Mouse (Mus musculus): ENCODE results near the gene C8g. TPM values are rescaled to one million over a fixed set of nuclear protein-coding genes. Genes with fewer than 3 reads are reported as not detected.

Gene C8g
- polyA plus RNA-seq (2017; shearing (Covaris generic)) = 10.0 TPM

GRCm38 (mm10) chr2:25501593-25502486 lies at the start of gene C8g:
C8g (minus strand) TSS chr2:25501719.

DNA sequence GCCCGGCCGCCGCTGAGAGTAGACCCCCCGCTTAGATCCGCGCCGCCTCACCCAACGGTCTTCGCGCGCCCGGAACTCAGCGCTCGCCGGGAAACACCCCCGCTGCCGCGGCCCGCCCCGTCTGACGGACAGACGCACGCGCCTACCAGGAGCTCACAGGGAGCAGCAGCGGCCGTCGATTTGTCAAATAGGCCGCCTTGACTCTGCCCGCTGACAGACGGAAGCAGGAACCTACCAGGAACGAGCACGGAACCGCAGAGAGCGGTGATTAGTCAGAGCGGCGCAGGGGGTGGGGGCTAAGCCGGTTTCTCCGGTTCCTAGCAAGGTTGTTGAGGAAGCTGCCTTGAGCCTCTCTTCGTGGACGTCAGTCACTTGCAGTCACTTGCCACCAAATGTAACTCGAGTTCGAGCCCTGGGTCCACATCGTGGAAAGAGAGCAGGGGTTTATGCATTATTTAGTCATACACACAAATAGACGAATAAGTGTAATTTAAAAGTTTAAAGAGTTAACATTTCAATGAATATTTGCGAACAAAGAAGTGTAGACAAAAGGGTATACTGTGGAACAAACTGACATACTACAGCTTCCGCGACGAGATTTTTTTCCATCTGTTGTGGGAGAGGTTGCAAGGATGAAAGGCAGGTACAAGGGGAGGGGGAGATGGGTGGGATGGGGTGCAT lies 45.4 kb upstream of the C8g start, which contains the start of gene Traf2:
TSS of gene Traf2 (minus strand) at position 130 of the 681 bp plus-strand sequence.

DNA sequence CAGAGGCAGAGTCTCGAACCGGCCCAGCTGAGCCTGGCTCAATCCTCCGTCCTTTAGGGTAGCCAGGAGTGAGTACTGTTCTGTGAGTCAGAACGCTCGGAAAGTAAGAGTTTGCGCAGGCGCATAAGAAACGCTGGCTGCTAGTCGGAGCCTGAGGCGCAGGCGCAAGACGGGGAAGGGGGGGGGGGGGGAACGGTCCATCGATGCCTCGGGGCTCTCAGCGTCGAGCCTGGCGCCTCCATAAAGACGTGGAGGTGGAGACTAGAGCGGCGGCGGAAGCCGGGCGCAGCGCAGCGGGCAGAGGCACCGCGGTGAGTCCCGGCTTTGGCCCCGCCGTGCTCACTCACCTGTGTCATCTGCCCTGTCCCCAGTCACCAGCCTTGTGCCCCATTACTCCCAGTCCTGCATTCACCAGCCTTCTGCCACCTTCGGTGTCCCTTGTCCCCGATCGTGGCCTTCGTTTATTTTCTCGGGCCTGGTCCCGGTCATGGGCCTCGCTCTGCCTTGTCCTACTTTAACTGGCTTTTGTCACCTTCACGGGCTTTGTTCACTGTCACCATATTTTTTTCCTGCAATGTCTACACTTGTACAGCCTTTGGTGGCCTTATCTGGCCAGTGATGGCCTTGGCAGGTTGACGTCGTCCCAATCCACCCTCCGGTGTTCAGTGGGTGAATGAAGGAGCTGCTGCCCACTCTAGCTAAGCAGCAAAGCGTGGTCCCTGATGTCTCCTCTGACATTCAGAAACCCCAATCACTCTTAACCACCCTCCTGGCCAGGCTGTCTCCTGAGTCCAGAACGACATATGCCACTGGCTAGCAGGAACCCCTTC lies 728 bp downstream of the C8g start, which contains the start of gene Fbxw5:
TSS of gene Fbxw5 (plus strand) at position 175 of the 830 bp plus-strand sequence.

DNA sequence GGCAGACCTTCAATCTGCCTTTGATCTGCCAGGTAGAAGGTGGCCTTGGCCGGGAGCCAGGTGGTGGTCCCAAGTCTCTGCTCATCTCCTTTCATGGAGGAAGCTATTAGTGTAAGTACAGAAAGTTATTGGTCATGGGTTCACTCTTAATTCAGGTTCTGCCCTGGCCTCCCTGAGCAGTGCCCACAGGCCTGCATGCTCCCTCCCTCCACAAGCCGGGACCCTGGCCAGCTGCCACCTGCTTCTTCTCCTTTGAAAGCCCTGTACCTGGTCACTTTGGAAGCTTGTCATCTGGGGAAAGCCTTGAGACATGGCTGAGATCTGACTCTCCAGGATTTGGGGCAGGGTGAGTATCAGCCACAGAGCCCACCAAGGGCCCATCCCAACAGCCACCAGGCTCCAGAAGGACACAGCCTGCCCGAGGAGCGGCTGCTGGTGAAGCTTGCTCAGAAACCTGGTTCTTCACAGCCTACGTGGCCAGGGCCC lies 8.0 kb downstream of the C8g start, which contains the start of gene Lcn12:
TSS of gene Lcn12 (minus strand) at position 436 of the 486 bp plus-strand sequence.

DNA sequence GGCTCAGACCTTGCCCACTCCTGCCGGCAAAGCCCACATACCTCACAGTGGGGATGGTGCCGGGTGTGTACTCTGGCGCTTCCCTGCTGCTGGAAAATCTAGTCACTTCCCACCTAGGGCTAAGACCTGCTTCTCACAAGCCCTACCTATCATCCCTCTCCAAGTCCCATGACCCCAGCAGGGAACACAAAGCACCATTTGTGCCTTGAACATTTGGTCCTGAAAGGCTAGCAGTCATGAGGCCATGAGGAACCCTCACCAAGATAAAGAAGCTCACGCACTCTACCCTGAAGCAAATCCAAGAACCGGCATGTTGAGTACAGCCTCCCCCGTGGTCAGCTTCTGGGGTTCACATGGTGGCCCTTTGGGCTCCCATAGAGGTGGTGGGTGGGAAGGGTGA lies 31.6 kb downstream of the C8g start, which contains the start of gene Ptgds:
TSS of gene Ptgds (minus strand) at position 78 of the 400 bp plus-strand sequence.

DNA sequence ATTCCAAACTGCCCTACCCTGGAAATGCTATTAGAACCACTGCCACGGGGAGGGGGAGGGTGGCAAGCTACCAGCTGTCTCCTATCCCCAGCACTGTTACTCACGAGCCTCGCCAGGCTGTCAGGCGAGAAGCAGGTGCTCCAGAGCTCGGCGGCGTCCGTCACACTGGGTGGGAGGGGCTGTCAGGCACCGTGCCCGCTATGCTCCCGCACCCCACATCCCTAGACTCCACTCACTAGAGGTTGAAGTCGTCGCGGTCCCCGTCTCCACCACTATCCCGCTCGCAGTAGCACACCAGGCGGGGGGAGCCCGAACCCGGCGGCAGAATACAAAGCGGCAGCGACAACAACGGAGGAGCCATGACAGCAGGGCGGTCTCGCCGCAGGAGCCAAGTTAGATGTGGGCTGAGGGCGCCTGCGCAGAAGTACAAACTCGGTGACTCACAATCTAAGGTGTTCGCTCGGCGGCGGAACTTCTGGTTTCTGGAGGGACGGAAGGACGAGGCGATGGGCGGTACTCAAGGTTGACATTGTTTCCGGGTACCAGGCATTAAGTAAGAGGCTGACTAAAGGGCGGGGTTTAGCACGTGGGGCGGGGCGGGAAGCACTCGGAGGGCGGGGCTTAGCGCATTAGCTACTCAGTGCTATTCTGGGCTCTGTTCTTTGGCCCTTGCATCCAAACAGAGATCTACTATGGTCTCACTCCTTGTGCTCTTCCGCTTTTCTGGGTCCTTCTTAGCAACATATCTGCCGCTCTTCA lies 40.8 kb downstream of the C8g start, which contains the start of gene Paxx:
TSS of gene Paxx (minus strand) at position 544 of the 759 bp plus-strand sequence.

GRCm38 (mm10) chr2:25456205-25456953 lies 45.1 kb downstream of the C8g start, which contains the start of gene Clic3:
Clic3 (plus strand) TSS chr2:25456838.

Other genes with a start within 250 kb of the C8g start
- 16.9 TPM for gene Tmem203, start 246.3 kb downstream of the C8g start, polyA plus RNA-seq (2017; shearing (Covaris generic))
- 3.8 TPM for gene Tprn, start 239.1 kb downstream of the C8g start, polyA plus RNA-seq (2017; shearing (Covaris generic))
- gene Ssna1, start 229.3 kb downstream of the C8g start, polyA plus RNA-seq (2017; shearing (Covaris generic)) = 144 TPM
- 106 TPM for gene Anapc2, start 229.2 kb downstream of the C8g start, polyA plus RNA-seq (2017; shearing (Covaris generic))
- not detected for gene Tmem210, start 213.6 kb downstream of the C8g start, polyA plus RNA-seq (2017; shearing (Covaris generic))
- gene Lrrc26, start 211.8 kb downstream of the C8g start, polyA plus RNA-seq (2017; shearing (Covaris generic)) = not detected
- 0.11 TPM for gene Grin1, start 182.5 kb downstream of the C8g start, polyA plus RNA-seq (2017; shearing (Covaris generic))
- gene Man1b1, start 169.4 kb downstream of the C8g start, polyA plus RNA-seq (2017; shearing (Covaris generic)) = 24.2 TPM
- gene Dpp7, start 145.4 kb downstream of the C8g start, polyA plus RNA-seq (2017; shearing (Covaris generic)) = 25.1 TPM
- 19.7 TPM for gene Uap1l1, start 136.0 kb downstream of the C8g start, polyA plus RNA-seq (2017; shearing (Covaris generic))
- gene Sapcd2, start 129.4 kb downstream of the C8g start, polyA plus RNA-seq (2017; shearing (Covaris generic)) = 0.39 TPM
- gene Entpd2, start 105.8 kb downstream of the C8g start, polyA plus RNA-seq (2017; shearing (Covaris generic)) = 0.56 TPM
- gene Npdc1, start 102.4 kb downstream of the C8g start, polyA plus RNA-seq (2017; shearing (Covaris generic)) = 3.4 TPM
- 11.3 TPM for gene Fut7, start 78.5 kb downstream of the C8g start, polyA plus RNA-seq (2017; shearing (Covaris generic))
- gene Abca2, start 73.0 kb downstream of the C8g start, polyA plus RNA-seq (2017; shearing (Covaris generic)) = 24.7 TPM
- gene Clic3, start 44.9 kb downstream of the C8g start, polyA plus RNA-seq (2017; shearing (Covaris generic)) = 4.6 TPM
- 96.1 TPM for gene Paxx, start 40.6 kb downstream of the C8g start, polyA plus RNA-seq (2017; shearing (Covaris generic))
- not detected for gene Ptgds, start 31.7 kb downstream of the C8g start, polyA plus RNA-seq (2017; shearing (Covaris generic))
- gene Lcn12, start 7.8 kb downstream of the C8g start, polyA plus RNA-seq (2017; shearing (Covaris generic)) = not detected
- gene Fbxw5, start 969 bp downstream of the C8g start, polyA plus RNA-seq (2017; shearing (Covaris generic)) = 115 TPM
- gene Traf2, start 45.2 kb upstream of the C8g start, polyA plus RNA-seq (2017; shearing (Covaris generic)) = 107 TPM
- gene Edf1, start 56.1 kb upstream of the C8g start, polyA plus RNA-seq (2017; shearing (Covaris generic)) = 388 TPM
- 1.6 TPM for gene Mamdc4, start 73.1 kb upstream of the C8g start, polyA plus RNA-seq (2017; shearing (Covaris generic))
- gene Phpt1, start 73.5 kb upstream of the C8g start, polyA plus RNA-seq (2017; shearing (Covaris generic)) = 62.9 TPM
- 0.42 TPM for gene Ajm1, start 80.0 kb upstream of the C8g start, polyA plus RNA-seq (2017; shearing (Covaris generic))
- gene Rabl6, start 106.8 kb upstream of the C8g start, polyA plus RNA-seq (2017; shearing (Covaris generic)) = 7.5 TPM
- not detected for gene Ccdc183, start 116.0 kb upstream of the C8g start, polyA plus RNA-seq (2017; shearing (Covaris generic))
- 1.5 TPM for gene Tmem141, start 120.3 kb upstream of the C8g start, polyA plus RNA-seq (2017; shearing (Covaris generic))
- 6.2 TPM for gene Fcna, start 126.3 kb upstream of the C8g start, polyA plus RNA-seq (2017; shearing (Covaris generic))
- gene Lcn8, start 151.4 kb upstream of the C8g start, polyA plus RNA-seq (2017; shearing (Covaris generic)) = not detected
- not detected for gene Lcn5, start 156.2 kb upstream of the C8g start, polyA plus RNA-seq (2017; shearing (Covaris generic))
- gene Lcn6, start 175.1 kb upstream of the C8g start, polyA plus RNA-seq (2017; shearing (Covaris generic)) = not detected
- not detected for gene Lcn10, start 181.0 kb upstream of the C8g start, polyA plus RNA-seq (2017; shearing (Covaris generic))
- 1.1 TPM for gene Obp2a, start 198.3 kb upstream of the C8g start, polyA plus RNA-seq (2017; shearing (Covaris generic))
- gene Bmyc, start 205.0 kb upstream of the C8g start, polyA plus RNA-seq (2017; shearing (Covaris generic)) = 166 TPM
- gene Obp2b, start 235.3 kb upstream of the C8g start, polyA plus RNA-seq (2017; shearing (Covaris generic)) = not detected